Mouse (Mus musculus) limb, embryonic 15.5 days (tissue): ENCODE measurements at regions not wholly inside any gene's neighbourhood (a gene's known extent, or its start where the extent isn't known, plus 50 kb on each side); places are given as distances from the start of the nearest gene placed in this dataset.

Experiments used
- ATAC-seq: fragments of 200-750 bp; cut with Nextera tagmentation; 2 replicates; pipeline ENCODE4 v1.8.0; 2017; ENCODE audit warnings: low read depth, moderate TSS enrichment; ENCODE audit not compliant: insufficient number of reproducible peaks, low FRiP score, low TSS enrichment
- H3K27ac ChIP-seq: fragments of 300-500 bp; sonication (generic); 2 replicates; pipeline ENCODE4 v1.5.1; 2015; ENCODE audit warnings: moderate library complexity, mild to moderate bottlenecking, inconsistent platforms
- H3K27me3 ChIP-seq: fragments of 300-500 bp; sonication (generic); 2 replicates; pipeline ENCODE4 v1.6.1; 2015; ENCODE audit warnings: inconsistent platforms
- H3K36me3 ChIP-seq: fragments of 300-500 bp; sonication (generic); 2 replicates; pipeline ENCODE4 v1.6.1; 2015; ENCODE audit warnings: inconsistent platforms
- H3K4me1 ChIP-seq: fragments of 300-500 bp; sonication (generic); 2 replicates; pipeline ENCODE4 v1.6.1; 2015; ENCODE audit warnings: inconsistent platforms
- H3K4me2 ChIP-seq: fragments of 300-500 bp; sonication (generic); 2 replicates; pipeline ENCODE4 v1.6.1; 2015; ENCODE audit warnings: mild to moderate bottlenecking, inconsistent platforms
- H3K4me3 ChIP-seq: fragments of 300-500 bp; sonication (generic); 2 replicates; pipeline ENCODE4 v1.5.1; 2015; ENCODE audit warnings: mild to moderate bottlenecking, inconsistent platforms
- H3K9ac ChIP-seq: fragments of 300-500 bp; sonication (generic); 2 replicates; pipeline ENCODE4 v1.6.1; 2015; ENCODE audit warnings: inconsistent platforms
- H3K9me3 ChIP-seq: fragments of 300-500 bp; sonication (generic); 2 replicates; pipeline ENCODE4 v1.6.1; 2016; ENCODE audit warnings: inconsistent platforms
- WGBS: fragments of 180-500 bp; shearing (Covaris S2); methylation state at CpG from one replicate; pipeline ENCODE4 v1.1.7; 2015; 5-methylcytosine and 5-hydroxymethylcytosine counted together

GRCm38 (mm10) chr6:117353091-117353490 is 184.8 kb downstream of the Cxcl12 start:
- no peak for ATAC-seq
- no peaks in the 10 kb centered on the region for H3K27me3 ChIP-seq
- H3K9me3 ChIP-seq: no peaks in the 10 kb centered on the region
- H3K9ac ChIP-seq: no peak overlapping the region
- no peaks in the 10 kb centered on the region for H3K4me1 ChIP-seq
- WGBS: 88% methylated on average over 3 of the region's 3 CpGs
- no peak overlapping the region for H3K4me3 ChIP-seq
- H3K27ac ChIP-seq: no peak overlapping the region
- H3K36me3 ChIP-seq: no peaks in the 10 kb centered on the region
- H3K4me2 ChIP-seq: no peak overlapping the region

DNA sequence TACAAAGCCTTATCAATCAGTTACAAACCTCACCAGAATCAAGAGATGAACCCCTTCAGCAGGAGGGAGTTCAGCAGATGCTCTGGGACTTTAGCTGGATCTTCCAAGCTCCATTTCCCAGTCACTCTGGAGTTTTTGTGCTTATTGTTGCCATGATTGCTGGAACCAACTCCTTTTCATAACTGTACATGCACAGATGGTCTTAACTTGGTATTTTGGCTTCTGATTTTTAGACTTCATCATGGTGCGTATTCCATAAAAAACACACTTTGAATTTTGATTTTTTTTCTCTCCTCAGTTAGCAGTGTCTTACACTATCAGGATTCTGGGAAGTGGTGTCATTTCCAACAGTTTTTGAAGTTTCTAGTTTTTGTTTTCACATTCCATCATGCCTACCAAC is 187.8 kb downstream of the Cxcl12 start:
- no peak overlapping the region for H3K4me2 ChIP-seq
- 82% methylated on average over 1 of the region's 1 CpGs for WGBS
- no peak overlapping the region for H3K27ac ChIP-seq
- H3K4me1 ChIP-seq: no peaks in the 10 kb centered on the region
- no peak for ATAC-seq
- H3K36me3 ChIP-seq: no peaks in the 10 kb centered on the region
- H3K27me3 ChIP-seq: no peaks in the 10 kb centered on the region
- no peaks in the 10 kb centered on the region for H3K9me3 ChIP-seq
- no peak overlapping the region for H3K4me3 ChIP-seq
- no peak overlapping the region for H3K9ac ChIP-seq

- Histone ChIP-seq H3K9me3 (no peaks in the 10 kb centered on the region), H3K27ac (no peak overlapping the region), H3K4me2 (no peak overlapping the region), H3K36me3 (no peaks in the 10 kb centered on the region), H3K9ac (no peak overlapping the region), H3K4me1 (no peaks in the 10 kb centered on the region), H3K27me3 (no peaks in the 10 kb centered on the region), H3K4me3 (no peak overlapping the region)
- 73% methylated on average over 2 of the region's 2 CpGs for WGBS
- no peak for ATAC-seq
Measured at GRCm38 (mm10) chr6:117359401-117359800, 191.1 kb downstream of the Cxcl12 start.

- Histone ChIP-seq H3K9me3 (no peaks in the 10 kb centered on the region), H3K4me1 (no peaks in the 10 kb centered on the region), H3K4me3 (no peak overlapping the region), H3K27ac (no peak overlapping the region), H3K27me3 (no peaks in the 10 kb centered on the region), H3K4me2 (no peak overlapping the region), H3K36me3 (no peaks in the 10 kb centered on the region), H3K9ac (no peak overlapping the region)
- ATAC-seq: no peak
- WGBS: 76% methylated on average over 6 of the region's 6 CpGs
Measured at GRCm38 (mm10) chr6:117366563-117366962, 198.2 kb downstream of the Cxcl12 start.

GRCm38 (mm10) chr6:117375989-117376388 is 207.7 kb downstream of the Cxcl12 start:
- no peak overlapping the region for H3K9ac ChIP-seq
- no peaks in the 10 kb centered on the region for H3K27me3 ChIP-seq
- no peaks in the 10 kb centered on the region for H3K36me3 ChIP-seq
- ATAC-seq: no peak
- H3K27ac ChIP-seq: no peak overlapping the region
- no peak overlapping the region for H3K4me3 ChIP-seq
- 93% methylated on average over 5 of the region's 5 CpGs for WGBS
- no peaks in the 10 kb centered on the region for H3K9me3 ChIP-seq
- no peak overlapping the region for H3K4me2 ChIP-seq
- no peaks in the 10 kb centered on the region for H3K4me1 ChIP-seq

DNA sequence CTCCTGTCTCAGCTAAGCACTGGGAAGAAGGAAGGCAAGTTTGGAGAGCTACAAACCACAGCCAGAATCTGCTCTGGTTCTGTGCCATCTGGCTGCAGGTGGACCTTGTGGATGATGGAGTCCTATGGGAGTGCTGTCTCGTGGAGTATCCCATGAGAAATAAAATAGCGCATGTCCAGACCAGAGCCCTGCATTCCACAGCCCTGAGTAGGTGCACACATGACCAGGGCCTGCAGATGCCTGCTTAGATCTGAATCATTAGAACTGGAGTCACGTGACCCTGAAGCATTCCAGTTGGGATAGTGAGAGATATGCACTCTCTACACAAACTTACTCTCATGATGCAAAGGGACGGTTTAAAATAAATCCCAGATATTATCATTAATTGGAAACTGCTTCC is 211.6 kb downstream of the Cxcl12 start:
- 70% methylated on average over 4 of the region's 4 CpGs for WGBS
- H3K27ac ChIP-seq: no peak overlapping the region

DNA sequence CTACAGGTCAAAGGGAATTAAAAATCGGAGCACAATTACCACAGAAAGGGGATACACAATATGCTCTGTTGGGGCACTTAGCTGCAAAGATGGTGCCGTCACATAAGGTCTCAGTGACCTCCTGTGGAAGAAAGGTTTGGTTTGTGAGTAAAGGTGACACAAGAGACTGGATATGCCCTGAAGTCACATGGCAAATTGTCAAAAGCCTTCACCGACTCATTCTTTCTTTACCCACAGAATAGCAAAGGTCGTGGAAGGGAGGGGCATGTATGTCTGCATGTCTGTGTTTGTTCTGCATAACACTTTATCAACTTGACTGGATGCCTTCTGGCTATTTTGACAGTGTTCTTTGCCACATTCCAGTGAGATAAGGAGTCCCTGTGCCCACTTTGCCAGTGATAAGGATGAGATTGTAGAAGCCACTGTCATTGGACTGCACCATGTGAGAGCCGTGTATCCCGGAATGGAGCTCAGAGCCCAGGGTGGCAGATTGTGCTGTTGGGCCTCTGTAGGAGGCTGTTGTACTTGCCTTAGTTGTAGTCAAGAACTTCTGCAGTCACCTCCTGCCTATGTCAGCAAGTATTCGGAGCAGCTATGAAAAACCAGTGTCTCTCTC is 222.0 kb downstream of the Cxcl12 start:
- H3K4me2 ChIP-seq: no peak overlapping the region
- H3K4me3 ChIP-seq: no peak overlapping the region
- H3K9ac ChIP-seq: no peak overlapping the region
- no peaks in the 10 kb centered on the region for H3K36me3 ChIP-seq
- H3K27me3 ChIP-seq: no peaks in the 10 kb centered on the region
- no peaks in the 10 kb centered on the region for H3K4me1 ChIP-seq
- H3K27ac ChIP-seq: no peak overlapping the region
- no peaks in the 10 kb centered on the region for H3K9me3 ChIP-seq
- WGBS: 75% methylated on average over 7 of the region's 7 CpGs
- ATAC-seq: no peak

More for the DNA sequence above, 211.6 kb downstream of the Cxcl12 start:
- Histone ChIP-seq H3K4me3 (no peak overlapping the region), H3K4me2 (no peak overlapping the region), H3K9ac (no peak overlapping the region), H3K9me3 (no peaks in the 10 kb centered on the region), H3K4me1 (no peaks in the 10 kb centered on the region), H3K27me3 (no peaks in the 10 kb centered on the region), H3K36me3 (no peaks in the 10 kb centered on the region)
- no peak for ATAC-seq

DNA sequence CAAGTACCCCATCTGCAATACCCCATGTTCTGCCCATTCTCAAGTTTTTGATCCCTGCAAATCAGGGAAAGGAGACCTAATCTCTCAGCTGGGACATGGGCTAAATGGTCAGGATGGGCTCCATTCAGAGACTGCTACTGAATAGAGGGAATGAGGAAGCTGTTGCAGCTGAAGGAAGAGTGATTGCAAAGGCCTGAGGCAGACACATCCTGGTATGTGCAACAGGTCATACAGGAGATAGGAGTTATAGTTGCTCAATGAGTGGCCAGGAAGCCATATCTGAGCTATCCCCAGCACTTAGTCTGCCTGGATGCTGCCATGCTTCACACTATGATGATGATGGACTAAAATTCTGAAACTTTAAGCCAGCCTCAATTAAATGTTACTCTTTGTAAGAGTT is 225.1 kb downstream of the Cxcl12 start:
- Histone ChIP-seq H3K4me2 (no peak overlapping the region), H3K27ac (no peak overlapping the region), H3K9me3 (no peaks in the 10 kb centered on the region), H3K9ac (no peak overlapping the region), H3K4me1 (no peaks in the 10 kb centered on the region), H3K27me3 (no peaks in the 10 kb centered on the region), H3K36me3 (no peaks in the 10 kb centered on the region), H3K4me3 (no peak overlapping the region)
- ATAC-seq: no peak

- Histone ChIP-seq H3K4me3 (no peak overlapping the region), H3K4me2 (no peak overlapping the region), H3K27ac (no peak overlapping the region), H3K4me1 (peaks cover 34% of the 10 kb centered on the region), H3K27me3 (0 out of 2 replicates have a peak, but pooled peaks cover 15% of the 10 kb centered on the region), H3K9me3 (no peaks in the 10 kb centered on the region), H3K9ac (no peak overlapping the region), H3K36me3 (no peaks in the 10 kb centered on the region)
- no peak for ATAC-seq
- 43% methylated on average over 11 of the region's 11 CpGs for WGBS
Measured at GRCm38 (mm10) chr6:117405589-117406311, 237.4 kb downstream of the Cxcl12 start.

GRCm38 (mm10) chr6:117406312-117406595 is 237.9 kb downstream of the Cxcl12 start:
- H3K27ac ChIP-seq: no peak overlapping the region
- no peaks in the 10 kb centered on the region for H3K36me3 ChIP-seq
- no peaks in the 10 kb centered on the region for H3K9me3 ChIP-seq
- WGBS: 58% methylated on average over 4 of the region's 4 CpGs
- H3K4me3 ChIP-seq: no peak overlapping the region
- H3K4me2 ChIP-seq: no peak overlapping the region
- peaks cover 34% of the 10 kb centered on the region for H3K4me1 ChIP-seq
- 0 out of 2 replicates have a peak, but pooled peaks cover 14% of the 10 kb centered on the region for H3K27me3 ChIP-seq
- no peak overlapping the region for H3K9ac ChIP-seq
- ATAC-seq: no peak

DNA sequence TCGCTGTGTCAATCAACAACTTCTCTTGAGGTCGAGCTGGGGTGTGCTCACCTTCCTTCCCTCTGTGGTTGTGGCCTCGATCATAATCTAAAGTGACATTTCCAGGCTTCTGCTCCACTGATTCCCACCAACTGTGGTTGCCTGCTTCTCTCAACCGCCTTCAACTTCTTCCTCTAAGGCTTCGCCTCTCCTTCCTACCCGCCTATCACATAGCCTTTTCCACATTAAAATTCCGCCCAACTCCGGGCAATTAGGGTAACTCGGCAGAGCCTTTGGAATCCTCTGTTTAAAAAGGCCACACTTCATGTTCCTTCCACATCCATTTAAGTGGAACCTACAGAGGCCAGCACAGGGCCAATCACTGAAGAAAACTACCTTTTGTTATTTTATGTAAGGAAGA is 238.4 kb downstream of the Cxcl12 start:
- peaks cover 34% of the 10 kb centered on the region for H3K4me1 ChIP-seq
- no peaks in the 10 kb centered on the region for H3K36me3 ChIP-seq
- no peak overlapping the region for H3K4me2 ChIP-seq
- H3K9ac ChIP-seq: no peak overlapping the region
- no peak for ATAC-seq
- 30% methylated on average over 9 of the region's 9 CpGs for WGBS
- H3K9me3 ChIP-seq: no peaks in the 10 kb centered on the region
- 0 out of 2 replicates have a peak, but pooled peaks cover 11% of the 10 kb centered on the region for H3K27me3 ChIP-seq
- no peak overlapping the region for H3K4me3 ChIP-seq
- no peak overlapping the region for H3K27ac ChIP-seq

DNA sequence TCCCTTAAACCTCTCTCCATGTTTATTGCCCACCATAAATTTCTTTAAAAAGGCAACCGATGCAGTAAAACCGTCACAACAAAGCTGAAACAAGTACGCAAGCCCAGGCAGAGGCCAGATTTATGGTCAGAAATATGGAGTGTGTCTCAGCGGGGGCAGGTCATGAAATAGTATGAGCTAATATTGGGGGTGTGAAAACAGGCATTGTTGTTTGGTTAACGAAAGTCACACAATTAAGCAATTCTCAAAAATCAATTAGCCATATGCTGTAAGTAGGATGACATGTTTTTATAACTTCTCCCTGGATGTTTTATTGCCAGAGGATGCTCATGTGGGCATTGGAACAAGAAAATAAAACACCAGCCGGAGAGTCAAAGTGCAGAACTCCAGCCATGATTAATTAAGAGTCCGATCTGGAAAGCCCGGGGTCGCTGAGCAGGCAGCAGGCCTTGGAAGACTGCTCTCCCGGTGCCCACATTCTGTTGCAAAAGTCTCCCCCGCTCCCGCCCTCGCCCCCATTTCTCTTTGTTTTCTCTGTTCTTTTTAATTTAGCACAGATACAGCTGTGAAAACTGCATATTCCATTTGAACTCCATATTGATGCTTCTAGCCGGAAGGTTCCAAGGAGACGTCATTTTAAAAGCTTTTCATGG is 239.0 kb downstream of the Cxcl12 start:
- H3K9me3 ChIP-seq: no peaks in the 10 kb centered on the region
- no peak for ATAC-seq
- H3K36me3 ChIP-seq: no peaks in the 10 kb centered on the region
- H3K27ac ChIP-seq: 0 out of 2 replicates have a peak overlapping the region, but pooled peaks have one; percentile 27
- peaks cover 34% of the 10 kb centered on the region for H3K4me1 ChIP-seq
- no peak overlapping the region for H3K9ac ChIP-seq
- peak overlapping the region; percentile 8; the same call in 1 of the 2 replicates for H3K4me2 ChIP-seq
- no peak overlapping the region for H3K4me3 ChIP-seq
- 0 out of 2 replicates have a peak, but pooled peaks cover 11% of the 10 kb centered on the region for H3K27me3 ChIP-seq
- WGBS: 18% methylated on average over 15 of the region's 15 CpGs
